Mouse (Mus musculus): ENCODE results near the gene Chst1.

DNA sequence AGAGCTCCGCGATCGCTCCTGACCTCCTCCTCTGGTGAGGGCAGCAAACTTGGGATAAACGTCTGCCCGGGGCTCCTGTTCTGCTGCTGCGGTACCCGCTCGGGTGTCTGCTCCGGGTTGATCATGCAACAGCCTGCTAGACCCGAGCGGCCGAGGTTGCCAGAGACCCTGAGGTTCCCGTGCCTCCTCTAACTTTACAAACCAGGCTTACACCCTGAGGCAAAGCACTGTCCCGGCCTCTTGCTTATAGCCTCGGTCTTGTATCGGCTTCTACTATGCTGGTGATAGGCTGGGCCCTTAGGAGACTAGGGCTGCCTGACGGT is 802 bp downstream of the Chst1 start:
- no peak for TF ChIP-seq CTCF (IDR thresholded peaks at IDR 0.05; ENCODE audit: borderline replicate concordance, insufficient read depth, low read depth, low read length)
- no peak for TF ChIP-seq POLR2A (IDR thresholded peaks at IDR 0.05; ENCODE audit: borderline replicate concordance, insufficient read depth, low read length)
